Mouse (Mus musculus): Measurements from ENCODE around the gene Reps1. TPM values are rescaled to one million over a fixed set of nuclear protein-coding genes. Genes with fewer than 3 reads are reported as not detected.
A peak's percentile ranks its signal among the peaks of the same experiment; 100 is the strongest.
"Not testable (repeated sequence)": the region's sequence is repeated elsewhere in the genome, so short reads cannot be mapped to it uniquely, and the experiment has no call there.

The Reps1 gene
- polyA plus RNA-seq, 1 experiment from 2014 or later = 15.1 TPM

GRCm38 (mm10) chr10:18090691-18091090 is 35.0 kb downstream of the Reps1 start:
- peaks cover 30% of the 10 kb centered on the region for H3K36me3 ChIP-seq
- H3K4me3 ChIP-seq (replicated peaks) = no peak overlapping the region
- no peak overlapping the region for H3K27ac ChIP-seq (replicated peaks)
- no peak overlapping the region for H3K4me2 ChIP-seq (replicated peaks)
- H3K9me3 ChIP-seq (replicated peaks) = no peaks in the 10 kb centered on the region
- H3K4me1 ChIP-seq = no peaks in the 10 kb centered on the region
- no peaks in the 10 kb centered on the region for H3K27me3 ChIP-seq
- ATAC-seq (ENCODE audit: insufficient number of reproducible peaks, low FRiP score, low TSS enrichment, low read depth) = no peak
- H3K9ac ChIP-seq = no peak overlapping the region

DNA sequence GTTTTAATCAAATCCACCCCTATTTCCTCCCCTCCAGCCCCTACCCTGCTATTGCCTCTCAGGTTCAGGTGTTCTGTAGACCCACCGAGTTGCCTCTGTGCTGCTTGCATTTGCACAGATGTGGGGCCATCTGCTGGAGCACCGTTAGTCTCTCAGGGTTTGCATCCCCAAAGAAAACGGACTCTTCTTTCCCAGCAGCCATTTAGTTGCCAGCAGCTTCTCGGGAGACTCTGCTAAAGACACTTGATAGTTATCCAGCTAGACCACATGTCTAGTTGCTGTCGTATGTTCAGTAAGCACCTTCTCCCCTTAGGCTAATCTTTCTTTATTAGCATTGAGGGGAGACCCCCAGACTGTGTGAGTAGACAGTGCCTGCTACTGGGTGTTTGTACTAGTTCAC is 46.5 kb downstream of the Reps1 start:
- Histone ChIP-seq H3K27me3 (no peaks in the 10 kb centered on the region), H3K36me3 (peaks cover 8% of the 10 kb centered on the region; the same call in 1 of the 2 replicates), H3K9me3 (replicated peaks) (no peaks in the 10 kb centered on the region), H3K4me3 (replicated peaks) (no peak overlapping the region), H3K27ac (replicated peaks) (no peak overlapping the region), H3K9ac (no peak overlapping the region), H3K4me1 (no peaks in the 10 kb centered on the region), H3K4me2 (replicated peaks) (no peak overlapping the region)
- WGBS = 42% methylated on average over 5 of the region's 5 CpGs
- ATAC-seq (ENCODE audit: insufficient number of reproducible peaks, low FRiP score, low TSS enrichment, low read depth) = no peak

DNA sequence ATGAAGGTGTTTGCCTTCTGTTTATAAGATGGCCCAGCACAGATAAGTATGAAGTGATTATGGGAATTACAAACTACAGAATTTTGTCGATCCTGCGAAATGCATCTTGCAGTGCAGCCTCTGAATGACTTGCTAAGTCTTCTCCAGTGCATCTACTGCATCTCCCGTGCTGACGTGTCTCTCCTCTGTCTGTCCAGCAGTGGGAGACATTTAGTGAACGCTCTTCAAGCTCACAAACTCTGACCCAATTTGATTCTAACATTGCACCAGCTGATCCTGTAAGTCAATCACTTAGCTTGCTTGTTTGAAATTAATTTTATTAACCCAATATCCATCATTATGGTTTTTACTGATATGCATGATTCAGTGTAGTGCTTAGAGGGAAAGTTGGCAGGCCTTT is 51.8 kb downstream of the Reps1 start:
- Histone ChIP-seq H3K27ac (replicated peaks) (no peak overlapping the region), H3K4me3 (replicated peaks) (no peak overlapping the region), H3K9ac (no peak overlapping the region), H3K4me1 (no peaks in the 10 kb centered on the region), H3K9me3 (replicated peaks) (no peaks in the 10 kb centered on the region), H3K36me3 (peaks cover 5% of the 10 kb centered on the region), H3K27me3 (no peaks in the 10 kb centered on the region), H3K4me2 (replicated peaks) (no peak overlapping the region)
- 69% methylated on average over 5 of the region's 5 CpGs for WGBS
- ATAC-seq (ENCODE audit: insufficient number of reproducible peaks, low FRiP score, low TSS enrichment, low read depth) = no peak

DNA sequence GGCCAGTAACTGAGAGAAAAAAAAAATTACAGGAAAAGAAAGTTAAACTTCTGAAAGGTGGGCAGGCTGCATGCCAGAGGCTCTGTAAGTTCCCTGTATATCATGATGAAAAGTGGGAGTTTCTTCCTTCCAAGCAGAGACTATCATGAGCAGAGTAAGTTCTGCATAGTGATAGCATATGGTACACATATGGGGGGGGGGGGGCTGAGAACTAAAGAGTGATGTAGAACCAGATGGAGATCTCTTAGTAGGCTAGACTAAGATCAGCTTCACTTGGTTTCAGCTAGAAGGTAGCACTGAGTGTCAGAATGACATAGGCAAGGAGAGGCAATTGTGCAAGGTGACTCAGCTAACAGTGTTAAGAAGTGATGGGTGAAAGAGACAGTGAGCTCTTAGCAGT is 55.3 kb downstream of the Reps1 start:
- no peaks in the 10 kb centered on the region for H3K4me1 ChIP-seq
- H3K36me3 ChIP-seq = peaks cover 8% of the 10 kb centered on the region
- H3K9ac ChIP-seq = no peak overlapping the region
- no peak overlapping the region for H3K4me3 ChIP-seq (replicated peaks)
- no peak overlapping the region for H3K27ac ChIP-seq (replicated peaks)
- no peak overlapping the region for H3K4me2 ChIP-seq (replicated peaks)
- H3K9me3 ChIP-seq (replicated peaks) = no peaks in the 10 kb centered on the region
- ATAC-seq (ENCODE audit: insufficient number of reproducible peaks, low FRiP score, low TSS enrichment, low read depth) = no peak
- H3K27me3 ChIP-seq = no peaks in the 10 kb centered on the region

DNA sequence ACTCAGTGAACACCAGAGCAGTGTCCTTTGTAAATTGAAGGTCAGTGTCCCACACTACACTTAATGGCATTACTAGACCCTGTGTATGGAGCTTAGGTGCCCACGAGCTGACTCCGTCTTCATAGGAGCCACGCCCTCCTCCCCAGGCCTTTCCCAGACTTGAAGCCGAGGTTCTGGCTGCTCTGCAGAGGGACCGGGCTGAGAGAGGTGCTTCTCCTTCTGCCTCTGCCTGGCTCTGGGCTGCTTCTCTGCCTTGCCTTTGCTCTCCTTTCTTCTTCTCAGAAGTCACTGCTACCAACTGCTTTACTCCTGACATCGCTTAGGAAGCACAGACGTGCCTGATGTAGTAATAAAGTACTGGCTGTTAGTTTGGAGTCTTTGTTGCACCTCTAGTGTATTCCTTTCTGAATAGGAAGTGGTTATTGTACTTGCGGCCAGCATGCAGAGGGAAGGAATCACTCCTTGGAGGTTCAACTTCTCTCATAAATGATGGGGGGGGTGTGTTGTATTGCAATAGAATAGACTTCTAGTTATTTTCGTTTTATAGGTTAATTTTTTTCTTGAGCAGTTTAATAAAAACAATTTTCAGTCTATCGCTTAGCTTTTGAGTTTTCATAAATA is 57.9 kb downstream of the Reps1 start:
- WGBS = 78% methylated on average over 10 of the region's 10 CpGs
- Histone ChIP-seq H3K4me3 (replicated peaks) (no peak overlapping the region), H3K27me3 (no peaks in the 10 kb centered on the region), H3K9ac (no peak overlapping the region), H3K4me1 (no peaks in the 10 kb centered on the region), H3K4me2 (replicated peaks) (no peak overlapping the region), H3K27ac (replicated peaks) (no peak overlapping the region), H3K9me3 (replicated peaks) (no peaks in the 10 kb centered on the region), H3K36me3 (peaks cover 17% of the 10 kb centered on the region; the same call in 1 of the 2 replicates)
- no peak for ATAC-seq (ENCODE audit: insufficient number of reproducible peaks, low FRiP score, low TSS enrichment, low read depth)

- Histone ChIP-seq H3K27me3 (no peaks in the 10 kb centered on the region), H3K4me3 (replicated peaks) (no peak overlapping the region), H3K4me2 (replicated peaks) (no peak overlapping the region), H3K27ac (replicated peaks) (no peak overlapping the region), H3K9ac (no peak overlapping the region), H3K4me1 (no peaks in the 10 kb centered on the region), H3K9me3 (replicated peaks) (no peaks in the 10 kb centered on the region), H3K36me3 (peaks cover 59% of the 10 kb centered on the region)
- 84% methylated on average over 8 of the region's 8 CpGs for WGBS
- ATAC-seq (ENCODE audit: insufficient number of reproducible peaks, low FRiP score, low TSS enrichment, low read depth) = no peak
Measured at GRCm38 (mm10) chr10:18118336-18118735, 62.7 kb downstream of the Reps1 start.

- WGBS = 93% methylated on average over 5 of the region's 5 CpGs
- no peak for ATAC-seq (ENCODE audit: insufficient number of reproducible peaks, low FRiP score, low TSS enrichment, low read depth)
- H3K36me3 ChIP-seq = peaks cover 8% of the 10 kb centered on the region
Measured at GRCm38 (mm10) chr10:18130276-18130675, 74.6 kb downstream of the Reps1 start.

GRCm38 (mm10) chr10:18131666-18132650 is 76.3 kb downstream of the Reps1 start:
- 89% methylated on average over 10 of the region's 10 CpGs for WGBS
- H3K36me3 ChIP-seq = no peaks in the 10 kb centered on the region
- H3K4me3 ChIP-seq (replicated peaks) = no peak overlapping the region
- no peaks in the 10 kb centered on the region for H3K4me1 ChIP-seq
- H3K4me2 ChIP-seq (replicated peaks) = no peak overlapping the region
- H3K9me3 ChIP-seq (replicated peaks) = no peaks in the 10 kb centered on the region
- no peak overlapping the region for H3K27ac ChIP-seq (replicated peaks)
- no peak for ATAC-seq (ENCODE audit: insufficient number of reproducible peaks, low FRiP score, low TSS enrichment, low read depth)
- no peaks in the 10 kb centered on the region for H3K27me3 ChIP-seq
- H3K9ac ChIP-seq = no peak overlapping the region

More at GRCm38 (mm10) chr10:18130276-18130675, 74.6 kb downstream of the Reps1 start:
- H3K9ac ChIP-seq = no peak overlapping the region
- H3K4me3 ChIP-seq (replicated peaks) = no peak overlapping the region
- H3K27ac ChIP-seq (replicated peaks) = no peak overlapping the region
- no peaks in the 10 kb centered on the region for H3K4me1 ChIP-seq
- H3K4me2 ChIP-seq (replicated peaks) = no peak overlapping the region
- H3K27me3 ChIP-seq = no peaks in the 10 kb centered on the region
- no peaks in the 10 kb centered on the region for H3K9me3 ChIP-seq (replicated peaks)

GRCm38 (mm10) chr10:18138853-18139503 is 83.3 kb downstream of the Reps1 start:
- not testable (repeated sequence) for H3K27ac ChIP-seq (replicated peaks); H3K9me3 ChIP-seq (replicated peaks); H3K4me1 ChIP-seq; H3K9ac ChIP-seq; ATAC-seq (ENCODE audit: insufficient number of reproducible peaks, low FRiP score, low TSS enrichment, low read depth); H3K27me3 ChIP-seq; H3K36me3 ChIP-seq; H3K4me2 ChIP-seq (replicated peaks)
- H3K4me3 ChIP-seq (replicated peaks) = peak overlapping the region; percentile 33
- WGBS = 62% methylated on average over 14 of the region's 26 CpGs

- H3K4me2 ChIP-seq (replicated peaks) = peak overlapping the region; percentile 30; the same call in 1 of the 2 replicates
- H3K9me3 ChIP-seq (replicated peaks) = no peaks in the 10 kb centered on the region
- no peaks in the 10 kb centered on the region for H3K36me3 ChIP-seq
- H3K27ac ChIP-seq (replicated peaks) = no peak overlapping the region
- 77% methylated on average over 5 of the region's 5 CpGs for WGBS
- peak overlapping the region; percentile 33 for H3K4me3 ChIP-seq (replicated peaks)
- H3K9ac ChIP-seq = no peak overlapping the region
- no peaks in the 10 kb centered on the region for H3K27me3 ChIP-seq
- ATAC-seq (ENCODE audit: insufficient number of reproducible peaks, low FRiP score, low TSS enrichment, low read depth) = no peak
- no peaks in the 10 kb centered on the region for H3K4me1 ChIP-seq
Measured at GRCm38 (mm10) chr10:18139615-18140014, 84.0 kb downstream of the Reps1 start.

DNA sequence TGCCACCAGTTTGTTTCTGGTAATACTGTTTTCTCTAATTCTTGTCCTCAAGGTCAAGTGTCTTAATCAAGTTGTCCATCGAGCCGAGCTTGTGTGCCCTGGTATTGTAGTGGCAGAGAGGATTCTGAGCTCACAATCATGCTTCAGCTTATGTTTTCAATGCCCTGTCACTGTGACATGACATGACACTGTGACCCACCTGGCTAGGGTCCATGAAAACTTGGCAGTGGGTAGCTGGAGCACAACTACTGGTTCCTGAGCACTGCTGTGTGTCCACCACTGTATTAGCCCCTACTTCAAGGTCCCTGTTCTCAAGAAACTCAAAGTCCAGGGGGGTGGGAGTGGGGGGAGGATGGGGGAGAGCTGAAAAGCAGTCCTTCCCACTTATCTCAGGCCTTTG is 85.7 kb downstream of the Reps1 start:
- no peaks in the 10 kb centered on the region for H3K36me3 ChIP-seq
- no peaks in the 10 kb centered on the region for H3K27me3 ChIP-seq
- H3K4me2 ChIP-seq (replicated peaks) = no peak overlapping the region
- H3K4me1 ChIP-seq = no peaks in the 10 kb centered on the region
- H3K9ac ChIP-seq = no peak overlapping the region
- H3K9me3 ChIP-seq (replicated peaks) = no peaks in the 10 kb centered on the region
- no peak for ATAC-seq (ENCODE audit: insufficient number of reproducible peaks, low FRiP score, low TSS enrichment, low read depth)
- WGBS = 86% methylated on average over 2 of the region's 2 CpGs
- no peak overlapping the region for H3K4me3 ChIP-seq (replicated peaks)
- H3K27ac ChIP-seq (replicated peaks) = no peak overlapping the region
